Comparison of ENCODE assay signal across 20 mouse cellular contexts in genomic region chr13:73837708-73838107, GRCm38 (mm10). TPM values are rescaled to one million over a fixed set of nuclear protein-coding genes. Genes with fewer than 3 reads are reported as not detected.
DNase-seq lines count a peak whose midpoint lies in the region.
"Had no signal": no experiment of that assay in that cellular context is flagged by ENCODE, and none has a peak within 500 bp of the region (broad histone marks: within the 10 kb centered on the region; RNA-seq: fewer than 3 reads in every experiment).

No protein-coding gene starts in this region.

- H3K9me3 ChIP-seq in limb, embryonic 10.5 days (replicated peaks): no peaks in the 10 kb centered on the region
- H3K9me3 ChIP-seq: embryonic facial prominence, embryonic 13.5 days; forebrain, embryonic 12.5 days; G1E; heart, embryonic 15.5 days; hindbrain, embryonic 10.5 days had no signal

- H3K4me3 ChIP-seq in limb, embryonic 10.5 days: no peak overlapping the region
- H3K4me3 ChIP-seq: embryonic facial prominence, embryonic 13.5 days; forebrain, embryonic 12.5 days; heart, adult 2 months; heart, embryonic 15.5 days; hindbrain, embryonic 10.5 days had no signal

- DNase-seq in heart, adult 11 months: peak; percentile 88
- DNase-seq in heart, postnatal 36 days: no peak
- DNase-seq in kidney, adult 8-10 months: peak; percentile 49
- DNase-seq in kidney, postnatal 10 days: peak; percentile 36
- DNase-seq in limb, embryonic 10.5 days (ENCODE audit: low spot score): no peak
- DNase-seq in adrenal gland, postnatal 25 days: no peak
- no peak for DNase-seq in adrenal gland, adult (ENCODE audit: inconsistent age in 2 of 2, low spot score in 1 of 2)
- DNase-seq: adrenal gland, postnatal 10 days; B cell, adult 2 months; cerebellum, adult 18-20 months; cerebellum, adult 9-11 months; cerebellum, postnatal 36 days; gastrocnemius, postnatal 10 days; heart, adult 2 months; heart, postnatal 14 days had no signal

- intact Hi-C loops in heart, postnatal 36 days (cut with DNase I): no loop called here

- H3K27ac ChIP-seq in limb, embryonic 10.5 days: peak overlapping the region; percentile 92; the same call in 1 of the 2 replicates
- H3K27ac ChIP-seq: embryonic facial prominence, embryonic 13.5 days; forebrain, embryonic 12.5 days; heart, adult 2 months; heart, embryonic 15.5 days; hindbrain, embryonic 10.5 days had no signal

- peaks cover 83% of the 10 kb centered on the region for H3K4me1 ChIP-seq in limb, embryonic 10.5 days

- no peaks in the 10 kb centered on the region for H3K27me3 ChIP-seq in limb, embryonic 10.5 days (ENCODE audit: low read depth, poor library complexity, severe bottlenecking)
- H3K27me3 ChIP-seq: embryonic facial prominence, embryonic 13.5 days; forebrain, embryonic 12.5 days; heart, embryonic 15.5 days had no signal

- WGBS in limb, embryonic 10.5 days: 85% methylated on average over 8 of the region's 8 CpGs

- peaks cover 49% of the 10 kb centered on the region for H3K36me3 ChIP-seq in limb, embryonic 10.5 days
- H3K36me3 ChIP-seq: forebrain, embryonic 12.5 days; G1E; heart, embryonic 15.5 days had no signal

RNA-seq across cellular contexts. Expression of gene Nkd2, which starts 9.7 kb away (rescaled TPM):
- total RNA-seq in heart, postnatal 36 days (2021): under 1 TPM; 0.70 to 0.78 TPM
- polyA plus RNA-seq in limb, embryonic 10.5 days (2016; fragmentation: Nextera tagmentation; extraction: Ambion mirVana): 43.2 and 57.4 TPM in 2 replicates
- total RNA-seq in adrenal gland, postnatal 25 days (2021): 1.2 and 1.8 TPM in 2 replicates
- polyA plus RNA-seq: G1E had no signal

Comparison
In these comparisons a context has a peak if more than half of its experiments do, and no peak if none do; other contexts are left out.
1. DNase-seq: peak in heart, adult 11 months (single experiment), kidney, adult 8-10 months (2 of 2) and kidney, postnatal 10 days (single experiment); none in heart, postnatal 36 days (0 of 2), limb, embryonic 10.5 days (single experiment), adrenal gland, postnatal 25 days (single experiment) and adrenal gland, adult (0 of 2).